Mouse (Mus musculus): Measurements from ENCODE around the gene Gm11492. TPM values are rescaled to one million over a fixed set of nuclear protein-coding genes. Genes with fewer than 3 reads are reported as not detected.

Gm11492 gene
- polyA plus RNA-seq (2012; rRNA removed): 0.04 TPM in 1 of 2 replicates, not detected in the other

GRCm38 (mm10) chr11:87566501-87566900 lies at the start of gene Gm11492:
Gene Gm11492, plus strand, starts transcription at chr11:87566653.
- no peak for DNase-seq (ENCODE audit: extremely low spot score in 1 of 2, low spot score in 1 of 2)

- DNase-seq (ENCODE audit: extremely low spot score in 1 of 2, low spot score in 1 of 2): peak in 1 of 2 experiments; percentile 29
These were observed 47.2 kb upstream of the Gm11492 start for GRCm38 (mm10) chr11:87519260-87519659.

- no peak for DNase-seq (ENCODE audit: extremely low spot score in 1 of 2, low spot score in 1 of 2)
These were observed 43.0 kb upstream of the Gm11492 start for GRCm38 (mm10) chr11:87523466-87523865.

- DNase-seq (ENCODE audit: extremely low spot score in 1 of 2, low spot score in 1 of 2): no peak
These were observed 42.5 kb upstream of the Gm11492 start for GRCm38 (mm10) chr11:87523967-87524366.

- DNase-seq (ENCODE audit: extremely low spot score in 1 of 2, low spot score in 1 of 2): no peak
These were observed 41.7 kb upstream of the Gm11492 start for GRCm38 (mm10) chr11:87524780-87525179.

GRCm38 (mm10) chr11:87527364-87527763 lies 39.1 kb upstream of the Gm11492 start:
- DNase-seq (ENCODE audit: extremely low spot score in 1 of 2, low spot score in 1 of 2): no peak

- DNase-seq (ENCODE audit: extremely low spot score in 1 of 2, low spot score in 1 of 2): no peak
These were observed 38.5 kb upstream of the Gm11492 start for GRCm38 (mm10) chr11:87527990-87528389.

- DNase-seq (ENCODE audit: extremely low spot score in 1 of 2, low spot score in 1 of 2): no peak
These were observed 34.8 kb upstream of the Gm11492 start for GRCm38 (mm10) chr11:87531695-87532094.

- DNase-seq (ENCODE audit: extremely low spot score in 1 of 2, low spot score in 1 of 2): no peak
These were observed 24.2 kb upstream of the Gm11492 start for GRCm38 (mm10) chr11:87542285-87542684.

- no peak for DNase-seq (ENCODE audit: extremely low spot score in 1 of 2, low spot score in 1 of 2)
These were observed 23.5 kb upstream of the Gm11492 start for GRCm38 (mm10) chr11:87542906-87543305.

- peak in 1 of 2 experiments; percentile 56 for DNase-seq (ENCODE audit: extremely low spot score in 1 of 2, low spot score in 1 of 2)
These were observed 13.1 kb upstream of the Gm11492 start for GRCm38 (mm10) chr11:87553342-87553741.

GRCm38 (mm10) chr11:87554386-87554785 lies 12.1 kb upstream of the Gm11492 start:
- no peak for DNase-seq (ENCODE audit: extremely low spot score in 1 of 2, low spot score in 1 of 2)

- DNase-seq (ENCODE audit: extremely low spot score in 1 of 2, low spot score in 1 of 2): no peak
These were observed 11.2 kb upstream of the Gm11492 start for GRCm38 (mm10) chr11:87555106-87555703.

GRCm38 (mm10) chr11:87561208-87561607 lies 5.2 kb upstream of the Gm11492 start:
- no peak for DNase-seq (ENCODE audit: extremely low spot score in 1 of 2, low spot score in 1 of 2)

GRCm38 (mm10) chr11:87568255-87568953 lies 2.0 kb downstream of the Gm11492 start, which contains the start of gene Sept4:
Gene Sept4, plus strand, starts transcription at chr11:87568903.
- DNase-seq (ENCODE audit: extremely low spot score in 1 of 2, low spot score in 1 of 2): no peak

GRCm38 (mm10) chr11:87570743-87571142 lies 4.3 kb downstream of the Gm11492 start:
- no peak for DNase-seq (ENCODE audit: extremely low spot score in 1 of 2, low spot score in 1 of 2)

GRCm38 (mm10) chr11:87571361-87571950 lies 5.0 kb downstream of the Gm11492 start:
- peak in 1 of 2 experiments; percentile 47 for DNase-seq (ENCODE audit: extremely low spot score in 1 of 2, low spot score in 1 of 2)

- no peak for DNase-seq (ENCODE audit: extremely low spot score in 1 of 2, low spot score in 1 of 2)
These were observed 7.3 kb downstream of the Gm11492 start for GRCm38 (mm10) chr11:87573751-87574150.

GRCm38 (mm10) chr11:87574520-87575180 lies 8.2 kb downstream of the Gm11492 start:
- DNase-seq (ENCODE audit: extremely low spot score in 1 of 2, low spot score in 1 of 2): no peak

- no peak for DNase-seq (ENCODE audit: extremely low spot score in 1 of 2, low spot score in 1 of 2)
These were observed 11.3 kb downstream of the Gm11492 start for GRCm38 (mm10) chr11:87577601-87578248.
